Mouse (Mus musculus) adrenal gland, adult 2 months (tissue): ENCODE results near the gene Map1b. TPM values are rescaled to one million over a fixed set of nuclear protein-coding genes. Genes with fewer than 3 reads are reported as not detected.
A peak's percentile ranks its signal among the peaks of the same experiment; 100 is the strongest.

Experiments
- DNase-seq: peaks from one replicate; pipeline ENCODE4 v3.0.0; 2021
- polyA plus RNA-seq: library from polyadenylated mRNA; depleted of rRNA; stranded (reverse); fragments of >200 nt; gene quantifications from 2 replicates; pipeline ENCODE4 v1.2.3, GENCODE M21; 2012
- total RNA-seq, 2 experiments: library from RNA; stranded (reverse); gene quantifications; 2 replicates each; pipeline ENCODE4 v1.2.3; 2021

The Map1b gene
- total and polyA plus RNA-seq, 3 experiments, result 4.0 to 110 (median 107) TPM

DNA sequence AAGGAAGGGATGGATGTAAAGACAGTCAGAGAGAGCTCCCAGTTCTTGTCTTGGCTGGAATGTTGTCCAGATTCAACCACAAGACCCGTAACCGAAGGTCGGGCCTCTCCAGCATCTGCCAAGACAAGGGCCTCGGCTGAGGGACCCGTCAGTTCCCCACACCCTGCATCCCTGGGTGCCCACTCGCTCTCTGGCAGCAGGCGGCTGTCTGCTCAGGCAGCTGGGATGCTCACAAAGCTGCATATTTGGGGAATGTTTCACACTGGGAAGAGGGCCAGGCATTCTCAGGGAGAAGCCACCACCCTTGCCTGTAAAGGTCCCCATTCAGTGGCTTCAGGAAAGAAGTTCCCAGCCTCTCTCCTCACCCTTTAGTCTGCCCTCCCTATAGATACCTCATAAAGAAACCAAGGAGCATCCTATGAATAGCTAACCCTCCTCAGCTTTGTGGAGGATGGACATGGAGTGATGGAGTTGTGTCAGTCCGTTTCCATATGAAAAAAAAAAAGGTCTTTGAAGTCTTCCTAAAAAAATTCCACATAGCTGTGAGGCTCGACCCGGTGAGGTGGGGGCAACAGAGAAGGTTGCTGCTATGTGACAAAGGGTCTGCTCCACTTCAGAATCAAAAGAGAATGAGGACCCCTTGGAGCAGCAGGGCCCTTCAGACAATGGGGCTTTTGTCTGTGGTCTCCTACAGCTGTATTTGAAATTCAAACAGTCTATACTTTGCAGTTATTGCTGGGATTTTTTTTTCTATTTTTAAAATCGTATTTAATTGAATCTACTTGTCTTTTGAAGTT lies 68.7 kb downstream of the Map1b start:
- peak; percentile 61 for DNase-seq

GRCm38 (mm10) chr13:99447002-99447401 lies 69.3 kb downstream of the Map1b start:
- no peak for DNase-seq

- no peak for DNase-seq
Observed at GRCm38 (mm10) chr13:99444880-99445279, 71.5 kb downstream of the Map1b start.

- no peak for DNase-seq
Observed at GRCm38 (mm10) chr13:99444431-99444871, 71.9 kb downstream of the Map1b start.

- no peak for DNase-seq
Observed at GRCm38 (mm10) chr13:99443484-99444175, 72.7 kb downstream of the Map1b start.

DNA sequence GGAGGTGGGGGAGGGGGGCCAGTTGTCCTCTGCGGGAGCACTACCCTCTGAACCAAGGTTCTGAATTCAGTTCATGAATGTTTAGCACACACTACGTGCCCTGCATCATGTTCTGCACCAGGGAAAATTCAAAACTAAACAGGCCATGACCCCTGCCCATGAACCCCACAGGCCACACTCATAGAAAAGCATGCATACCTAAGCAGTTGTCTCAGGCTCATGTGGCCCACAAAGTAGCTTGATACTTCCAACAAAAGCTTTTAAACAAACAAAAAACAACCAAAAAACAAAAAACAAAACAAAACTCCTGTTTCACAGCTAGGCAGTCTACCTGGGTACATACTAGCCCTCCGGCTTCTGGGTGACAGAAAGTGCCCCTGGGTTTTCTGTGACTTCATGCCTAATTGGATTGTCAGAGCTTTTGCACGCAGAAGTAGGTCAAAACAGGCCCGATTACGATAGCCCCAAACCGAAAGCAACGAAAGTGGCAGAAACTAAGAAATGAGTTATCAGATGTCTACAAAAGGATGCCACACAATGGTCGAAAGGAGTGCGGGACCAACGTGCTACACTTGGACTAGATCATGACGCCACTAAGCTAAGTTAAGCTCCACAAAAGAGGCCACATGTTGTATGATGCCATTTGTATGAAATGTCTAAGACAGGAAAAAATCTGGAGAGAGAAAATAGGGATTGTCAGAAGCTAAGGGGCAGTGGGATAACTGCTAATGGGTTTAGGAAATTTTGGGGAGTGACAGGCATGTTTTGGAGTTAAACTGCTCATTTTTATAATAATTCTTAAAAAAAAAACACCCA lies 73.7 kb downstream of the Map1b start:
- no peak for DNase-seq

DNA sequence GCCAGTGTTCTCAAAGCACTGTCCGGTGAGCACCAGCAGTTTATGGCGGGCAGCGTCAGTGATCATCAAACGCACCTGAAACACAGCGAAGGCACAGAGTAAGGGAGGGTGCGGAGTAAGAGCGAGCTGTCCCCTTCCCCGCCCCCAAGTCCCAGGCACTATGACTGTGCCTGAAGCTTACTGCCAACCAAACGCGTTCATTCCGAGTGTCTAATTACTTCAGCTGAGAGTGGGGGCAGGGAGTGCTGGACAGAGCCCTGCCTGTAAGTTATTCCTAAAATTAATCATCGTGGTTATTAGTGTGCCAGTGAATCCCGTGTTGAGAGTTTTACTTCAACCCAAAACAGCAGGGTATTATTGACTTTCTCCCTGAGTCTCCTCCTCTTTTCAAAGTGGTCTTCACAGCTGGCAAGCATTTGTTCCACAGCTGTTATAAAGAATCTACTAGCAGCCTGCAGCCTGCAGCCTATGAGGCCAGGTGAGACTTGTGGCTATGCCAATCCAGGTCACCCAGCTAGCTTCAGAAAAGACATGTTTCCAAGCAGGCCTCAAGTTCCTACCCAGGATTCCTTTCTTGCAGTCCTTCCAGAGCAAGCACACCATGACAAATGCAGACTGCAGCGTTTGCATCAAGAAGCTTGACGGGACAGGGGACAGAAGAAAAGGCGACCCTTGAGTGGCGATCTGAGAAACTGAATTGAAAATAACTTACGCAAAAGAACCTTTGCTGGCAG lies 74.5 kb downstream of the Map1b start:
- no peak for DNase-seq

GRCm38 (mm10) chr13:99440228-99440627 lies 76.1 kb downstream of the Map1b start:
- no peak for DNase-seq

GRCm38 (mm10) chr13:99439357-99439756 lies 77.0 kb downstream of the Map1b start:
- no peak for DNase-seq

GRCm38 (mm10) chr13:99437051-99437450 lies 79.3 kb downstream of the Map1b start:
- no peak for DNase-seq

DNA sequence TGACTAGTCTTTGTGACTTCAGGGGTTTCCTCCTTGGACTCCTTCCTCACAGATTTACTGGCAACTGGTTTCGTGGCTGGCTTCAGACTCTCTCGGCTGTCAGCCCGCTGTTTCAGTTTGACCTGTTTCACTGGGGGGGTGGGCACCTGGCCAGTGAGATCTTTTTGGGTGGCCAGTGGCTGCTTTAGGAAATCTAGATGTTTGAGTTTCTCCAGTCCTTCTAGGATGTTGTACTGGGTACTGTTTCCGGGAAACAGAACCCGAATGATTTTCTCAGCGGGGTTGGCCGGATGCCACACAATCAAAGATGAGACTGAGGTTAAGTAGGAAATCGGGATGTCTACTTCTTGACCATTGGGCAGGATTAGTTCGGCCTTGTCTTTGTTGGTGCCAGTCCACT lies 81.8 kb downstream of the Map1b start:
- no peak for DNase-seq

DNA sequence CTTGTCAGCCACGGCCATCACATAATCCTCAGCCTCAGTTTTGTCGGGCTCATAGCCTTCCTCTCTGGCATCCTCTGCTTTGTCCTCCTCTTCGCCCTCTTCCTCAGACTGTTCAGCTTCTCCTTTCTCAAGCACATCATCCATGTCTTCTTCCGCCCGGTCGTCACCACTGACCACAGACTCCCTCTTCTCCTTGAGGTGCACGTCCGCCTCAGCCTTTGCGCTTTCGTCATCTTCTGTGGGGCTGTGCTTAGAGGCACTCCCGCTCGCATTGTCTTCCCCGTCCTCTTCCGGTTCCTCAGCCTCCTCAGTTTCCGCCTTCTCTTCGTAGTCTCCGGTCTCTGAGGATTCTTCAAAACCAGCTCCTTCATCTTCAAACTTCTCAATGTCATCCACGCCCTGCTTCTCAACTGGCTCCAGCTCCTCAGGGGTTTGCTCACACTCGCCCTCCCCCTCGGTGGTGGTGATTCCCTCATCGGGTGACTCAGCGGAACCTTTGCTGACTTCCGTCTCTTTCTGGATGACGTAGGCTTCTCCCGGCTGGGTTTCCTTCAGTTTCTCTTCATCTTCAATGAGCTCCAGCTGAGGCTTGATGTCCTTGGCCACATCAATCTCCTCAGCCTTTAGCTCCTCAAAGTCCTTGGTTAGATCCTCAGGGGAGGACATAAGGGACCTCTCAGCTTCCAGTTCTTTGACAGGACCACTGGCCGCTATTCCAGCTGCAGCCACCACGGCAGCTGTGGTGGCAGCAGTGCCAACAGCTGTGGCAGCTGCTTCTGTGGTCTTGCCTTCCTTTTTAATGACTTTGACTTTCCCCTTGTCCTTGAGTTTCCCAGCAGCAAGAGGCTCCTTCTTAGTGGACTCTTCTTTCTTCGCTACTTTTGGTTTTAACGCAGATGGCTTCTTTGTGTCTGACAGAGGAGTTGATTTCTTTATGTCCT lies 83.0 kb downstream of the Map1b start:
- DNase-seq, result no peak

DNA sequence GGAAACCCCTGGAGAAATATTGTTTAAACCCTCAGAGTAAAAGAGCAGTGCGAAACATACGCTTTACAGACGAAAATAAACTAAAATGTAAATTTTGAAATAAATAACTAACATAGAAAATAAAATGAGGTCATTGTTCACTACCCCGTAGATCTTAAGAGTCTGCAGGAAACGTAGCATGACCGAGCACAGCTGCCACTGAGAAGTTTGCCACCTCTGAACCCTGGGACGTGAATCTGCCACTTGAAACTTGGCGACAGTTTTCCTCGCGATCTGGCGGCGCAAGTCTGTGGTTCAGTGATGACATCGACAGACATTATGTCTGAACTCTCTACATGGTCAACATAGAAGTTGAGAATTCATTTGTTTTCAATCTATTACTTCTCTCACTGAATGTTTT lies 92.8 kb downstream of the Map1b start:
- no peak for DNase-seq

- DNase-seq, result no peak
Observed at GRCm38 (mm10) chr13:99416601-99417000, 99.7 kb downstream of the Map1b start.

DNA sequence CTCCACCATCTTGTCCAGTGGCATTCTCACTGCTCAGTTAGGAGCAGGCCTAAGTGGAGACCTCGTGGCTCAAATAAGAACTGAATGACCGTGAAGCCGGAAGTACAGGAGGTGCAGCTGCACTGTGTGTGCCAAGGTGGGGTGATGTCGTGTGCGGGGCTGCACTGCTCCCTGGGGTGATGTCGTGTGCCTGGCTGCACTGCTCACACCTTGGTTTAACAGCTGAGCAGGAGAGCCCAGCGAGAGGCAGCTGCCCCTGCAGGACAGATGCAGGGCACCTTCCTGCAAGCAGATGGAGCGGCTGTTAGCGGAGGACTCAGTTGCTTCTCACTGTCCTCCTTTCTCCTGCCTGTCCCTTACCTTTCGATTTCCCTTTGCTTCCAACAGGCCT lies 102.0 kb downstream of the Map1b start:
- no peak for DNase-seq

DNA sequence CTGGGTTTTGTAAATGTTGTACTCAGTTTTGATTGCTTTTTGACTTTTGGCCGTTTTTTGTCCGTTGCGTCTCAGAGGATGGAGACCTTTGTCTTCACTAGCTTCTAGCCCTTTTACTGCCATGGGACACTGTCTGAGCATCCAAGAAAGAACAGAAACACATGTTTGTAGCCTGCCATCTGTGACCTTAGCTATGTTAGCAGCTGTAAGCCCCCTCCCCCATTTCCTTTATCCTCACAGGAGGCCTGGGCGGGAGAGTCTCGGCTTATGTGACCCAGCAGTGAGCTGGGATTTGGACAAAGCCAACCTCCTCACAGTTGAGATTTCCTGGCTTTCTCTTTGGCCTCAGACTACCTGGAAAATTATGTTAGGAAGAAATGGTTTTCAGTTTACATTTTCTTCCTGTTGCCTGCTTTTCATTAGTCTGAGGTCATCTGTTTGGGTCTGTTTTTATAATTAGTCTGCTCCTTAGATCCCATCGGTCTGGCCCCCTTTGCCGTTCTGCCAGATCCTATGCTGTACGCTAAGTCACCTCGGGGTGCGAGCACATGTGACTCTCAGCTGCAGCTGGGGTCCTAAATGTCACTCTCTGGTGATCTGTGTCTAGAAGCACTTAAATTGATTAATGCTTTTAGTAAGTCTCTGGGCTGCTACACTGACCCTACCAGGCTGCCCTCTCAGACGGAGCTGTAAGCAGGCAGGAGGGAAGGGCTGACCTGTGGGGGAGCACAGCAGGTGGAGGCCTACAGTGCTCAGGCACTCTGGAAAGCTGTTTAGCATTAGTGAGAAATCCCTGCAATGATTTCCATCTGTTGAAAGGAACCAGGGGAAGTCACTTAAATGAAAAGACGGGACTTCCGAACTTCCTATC lies 102.6 kb downstream of the Map1b start:
- DNase-seq, result no peak

DNA sequence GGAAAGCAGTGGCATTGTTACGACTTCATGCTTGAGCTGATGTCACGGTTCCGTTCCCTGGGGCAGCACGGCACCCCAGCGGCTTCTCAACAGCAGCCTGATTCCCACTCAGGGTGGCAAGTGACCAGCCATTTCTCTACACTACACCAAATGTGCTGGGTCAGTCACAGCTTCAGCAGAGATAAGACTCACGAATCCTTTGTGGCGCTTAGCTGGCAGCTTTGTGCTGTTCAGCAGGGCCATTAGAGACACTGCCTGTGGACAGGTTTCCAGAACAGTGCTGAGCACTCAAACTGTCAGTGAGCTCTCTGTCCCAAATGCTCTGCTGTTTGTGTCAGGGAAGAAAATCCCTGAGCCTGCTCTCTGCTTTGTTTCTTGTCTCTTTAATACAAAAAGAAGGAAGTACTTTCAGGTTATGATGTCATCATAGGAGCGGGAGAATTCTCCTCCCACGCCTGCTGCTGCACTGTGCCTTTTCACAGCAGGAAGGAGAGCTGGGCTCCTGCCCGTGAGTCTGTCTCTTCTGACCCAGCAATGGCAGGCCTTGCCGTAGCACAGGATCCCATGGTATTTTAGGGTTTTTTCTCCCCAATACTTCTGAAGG lies 103.8 kb downstream of the Map1b start:
- peak; percentile 77 for DNase-seq

GRCm38 (mm10) chr13:99411761-99412160 lies 104.6 kb downstream of the Map1b start:
- DNase-seq, result peak; percentile 89
